23 mouse cellular contexts compared by ENCODE assay signal in the genomic region with DNA sequence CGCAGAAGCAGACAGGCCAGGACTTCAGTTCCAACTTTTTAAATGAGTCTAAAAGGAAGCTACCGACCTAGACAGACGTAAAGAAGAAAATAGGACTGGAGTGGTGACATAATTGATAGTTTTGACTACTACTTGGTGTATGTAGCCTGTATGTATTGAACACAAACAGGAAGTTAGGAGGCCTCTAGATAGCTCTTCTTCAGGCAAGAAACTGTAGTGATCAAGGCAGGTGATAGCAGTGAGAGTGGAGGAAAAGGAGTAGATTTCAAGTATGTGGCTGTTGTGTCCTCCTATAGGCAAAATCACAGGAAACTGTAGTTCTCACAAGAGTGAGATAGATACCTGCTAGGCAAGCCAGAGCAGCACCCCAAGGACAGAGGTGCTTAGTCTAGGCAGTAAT.
"Had no signal": no experiment of that assay in that cellular context is flagged by ENCODE, and none has a peak within 500 bp of the region (broad histone marks: within the 10 kb centered on the region; RNA-seq: fewer than 3 reads in every experiment).

No protein-coding gene starts in this region.

- H3K27me3 ChIP-seq: heart, embryonic 13.5 days; heart, embryonic 15.5 days; hindbrain, embryonic 13.5 days; hindbrain, embryonic 15.5 days; kidney, embryonic 15.5 days; limb, embryonic 12.5 days; liver, embryonic 13.5 days had no signal

- H3K9me3 ChIP-seq: heart, embryonic 13.5 days; heart, embryonic 15.5 days; hindbrain, embryonic 13.5 days; hindbrain, embryonic 15.5 days; kidney, embryonic 15.5 days; limb, embryonic 10.5 days; limb, embryonic 12.5 days; liver, embryonic 13.5 days had no signal

- H3K4me3 ChIP-seq: heart, adult 2 months; heart, embryonic 13.5 days; heart, embryonic 15.5 days; hindbrain, embryonic 13.5 days; hindbrain, embryonic 15.5 days; kidney, embryonic 15.5 days; limb, embryonic 10.5 days; limb, embryonic 12.5 days; liver, embryonic 13.5 days had no signal

- ATAC-seq: hindbrain, postnatal 0 days; intestine, embryonic 16.5 days had no signal

- DNase-seq: gastrocnemius, postnatal 14 days; gastrocnemius, postnatal 36 days; heart, adult 2 months; heart, postnatal 14 days; heart, postnatal 36 days; kidney, adult 11 months; kidney, adult 2 months; kidney, adult 9 months; kidney, postnatal 14 days; kidney, postnatal 36 days; layer of hippocampus, adult 9-11 months; layer of hippocampus, postnatal 36 days; liver; liver, embryonic 13.5 days had no signal

- H3K4me1 ChIP-seq: heart, embryonic 13.5 days; heart, embryonic 15.5 days; hindbrain, embryonic 13.5 days; hindbrain, embryonic 15.5 days; kidney, embryonic 15.5 days; limb, embryonic 10.5 days; limb, embryonic 12.5 days; liver, embryonic 13.5 days had no signal
